Mouse (Mus musculus): ENCODE data around the gene Icmt.
A peak's percentile ranks its signal among the peaks of the same experiment; 100 is the strongest.

Gene Icmt

DNA sequence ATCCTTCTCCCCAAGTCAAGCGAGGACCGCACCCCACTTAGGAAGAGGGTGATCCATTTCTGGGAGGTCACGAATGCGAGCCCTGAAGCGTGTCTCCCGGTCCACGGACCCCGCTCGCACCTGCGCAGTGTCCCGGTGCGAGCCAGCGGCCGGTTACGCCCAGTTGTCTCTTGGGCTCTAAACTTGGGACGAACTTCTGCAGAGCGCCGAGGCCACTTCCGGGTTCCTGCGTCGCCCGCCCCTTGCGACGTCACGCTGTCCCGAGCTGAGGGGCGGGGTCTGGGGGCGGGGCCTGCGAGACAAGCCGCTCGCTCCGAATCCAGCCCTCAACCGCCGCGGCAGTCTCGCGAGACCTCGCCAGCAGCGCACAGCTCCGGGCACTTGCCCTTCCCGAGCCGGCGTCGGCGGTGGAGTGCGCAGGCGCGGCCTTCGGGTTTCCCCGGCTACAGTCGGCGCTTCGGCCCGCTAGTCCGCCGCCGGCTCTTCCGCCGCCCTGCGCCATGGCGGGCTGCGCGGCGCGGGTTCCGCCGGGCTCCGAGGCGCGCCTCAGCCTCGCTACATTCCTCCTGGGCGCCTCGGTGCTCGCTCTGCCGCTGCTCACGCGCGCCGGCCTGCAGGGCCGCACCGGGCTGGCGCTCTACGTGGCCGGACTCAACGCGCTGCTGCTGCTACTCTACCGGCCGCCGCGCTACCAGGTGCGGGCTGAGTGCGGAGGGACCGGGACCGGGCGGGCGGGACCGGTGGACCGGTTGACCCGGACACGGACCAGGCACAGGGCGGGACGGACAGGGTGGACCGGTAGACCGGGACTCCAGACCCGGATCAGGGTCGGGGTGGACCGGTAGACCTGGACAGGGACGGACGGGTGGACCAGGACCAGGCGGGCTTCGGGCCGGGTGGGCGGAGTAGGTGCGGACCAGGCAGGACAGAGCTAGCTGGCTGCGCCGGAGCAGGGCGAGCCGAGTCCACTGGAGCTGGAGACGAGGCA, at the start of gene Icmt:
Icmt (plus strand) TSS at position 354 of the 988 bp plus-strand sequence.
- DNase-seq (ENCODE audit: low read depth, low spot score) = peak; percentile 98

DNA sequence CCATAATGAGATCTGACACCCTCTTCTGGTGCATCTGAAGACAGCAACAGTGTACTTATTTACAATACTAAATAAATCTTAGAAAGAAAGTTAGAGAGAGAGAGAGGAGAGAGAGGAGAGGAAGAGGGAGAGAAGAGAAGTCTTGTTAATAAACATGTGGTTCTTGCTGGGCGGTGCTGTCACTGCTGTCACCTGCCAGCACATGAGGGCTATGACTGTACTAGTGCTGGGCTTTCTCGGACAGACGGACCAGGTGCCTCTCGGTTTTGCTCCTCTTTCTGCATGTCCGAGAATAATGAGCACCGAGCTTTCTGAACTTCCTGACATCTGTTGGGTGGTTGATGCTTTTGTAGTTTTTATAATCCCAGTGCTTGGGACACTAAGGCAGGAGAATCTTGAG, 46.4 kb upstream of the Icmt start:
- DNase-seq (ENCODE audit: low read depth, low spot score) = no peak

DNA sequence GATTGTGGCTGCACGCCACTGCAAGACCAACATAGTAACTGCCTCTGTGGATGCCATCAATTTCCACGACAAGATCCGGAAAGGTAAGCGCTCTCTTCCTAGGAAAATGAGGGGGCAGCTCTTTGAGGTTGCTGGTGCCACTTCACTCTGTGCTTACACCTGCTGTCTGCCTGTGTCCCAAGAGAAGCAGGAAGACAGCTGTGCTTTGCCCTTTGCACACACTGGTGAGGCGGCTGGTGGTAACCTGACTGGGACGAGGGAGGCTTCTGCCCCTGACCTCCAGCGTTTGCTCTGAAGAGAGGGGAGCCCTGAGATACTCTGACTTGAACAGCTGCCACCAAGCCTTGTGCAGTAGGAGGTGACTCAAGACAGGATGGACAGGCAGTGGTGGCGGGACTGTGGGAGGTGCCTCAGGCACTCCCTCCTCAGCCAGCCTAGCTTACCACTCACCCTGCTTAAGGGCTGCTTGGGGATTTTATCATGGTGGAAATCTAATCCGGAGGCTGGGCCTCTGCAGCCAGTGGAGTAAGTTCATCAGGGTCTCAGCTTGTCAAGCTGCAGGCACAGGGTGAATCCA, 43.8 kb upstream of the Icmt start:
- no peak for DNase-seq (ENCODE audit: low read depth, low spot score)

DNA sequence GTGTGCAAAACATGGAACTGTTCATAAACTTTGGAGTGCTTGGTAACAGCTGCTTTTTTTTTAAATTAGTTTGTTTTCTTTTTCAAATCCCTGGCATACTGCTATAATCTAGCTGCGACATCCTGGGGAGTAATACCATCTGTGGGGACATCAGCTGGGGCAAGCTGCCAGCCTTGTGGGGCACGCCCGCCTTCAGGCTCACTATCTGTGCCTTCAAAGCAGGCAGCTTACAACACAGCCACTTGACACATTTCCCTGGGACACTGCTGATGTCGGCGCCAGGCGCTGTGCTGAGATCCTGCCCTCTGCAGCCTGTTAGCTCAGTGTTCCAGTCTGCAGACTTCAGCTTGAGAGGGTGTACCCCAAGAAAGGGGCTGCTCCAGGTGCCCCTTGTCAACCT, 40.0 kb upstream of the Icmt start:
- no peak for DNase-seq (ENCODE audit: low read depth, low spot score)

DNA sequence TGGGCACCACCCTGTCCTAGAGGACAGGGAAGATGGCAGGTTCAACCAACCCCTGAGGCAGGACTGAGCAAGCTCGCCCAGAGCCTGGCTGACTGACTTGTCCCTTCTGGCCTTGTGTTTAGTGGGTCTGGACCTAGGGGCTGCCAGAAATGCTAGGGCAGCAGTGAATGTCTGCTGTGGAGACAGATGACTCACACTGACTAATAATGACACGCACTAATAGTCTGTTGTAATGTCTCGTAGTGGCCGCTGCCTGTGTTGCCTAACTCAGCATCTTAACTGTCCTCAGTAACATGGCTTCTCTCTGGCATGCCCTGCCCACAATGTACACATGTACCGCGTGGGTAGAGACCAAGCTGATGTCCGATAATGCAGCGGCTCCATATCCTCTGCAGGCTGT, 36.6 kb upstream of the Icmt start:
- DNase-seq (ENCODE audit: low read depth, low spot score) = no peak

DNA sequence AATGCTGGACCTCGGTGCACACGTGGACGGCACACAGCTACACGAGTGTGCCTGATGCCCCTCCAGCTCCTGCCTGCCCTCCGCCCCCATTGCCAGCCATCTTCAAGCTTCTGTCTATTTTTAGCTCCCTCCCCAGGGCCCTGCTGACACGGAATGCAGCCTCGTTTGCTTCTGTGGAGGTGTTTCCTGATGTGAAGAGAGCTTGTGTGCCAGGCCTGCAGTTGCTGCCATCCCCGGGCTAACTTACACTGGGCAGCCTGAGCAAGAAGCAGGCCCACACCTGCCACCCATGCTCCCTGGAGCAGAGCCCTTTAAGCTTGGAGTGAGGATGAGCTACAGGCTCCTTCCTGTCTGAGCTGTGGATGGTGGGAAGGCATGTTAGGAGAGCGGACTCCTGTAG, 34.8 kb upstream of the Icmt start:
- no peak for DNase-seq (ENCODE audit: low read depth, low spot score)

DNA sequence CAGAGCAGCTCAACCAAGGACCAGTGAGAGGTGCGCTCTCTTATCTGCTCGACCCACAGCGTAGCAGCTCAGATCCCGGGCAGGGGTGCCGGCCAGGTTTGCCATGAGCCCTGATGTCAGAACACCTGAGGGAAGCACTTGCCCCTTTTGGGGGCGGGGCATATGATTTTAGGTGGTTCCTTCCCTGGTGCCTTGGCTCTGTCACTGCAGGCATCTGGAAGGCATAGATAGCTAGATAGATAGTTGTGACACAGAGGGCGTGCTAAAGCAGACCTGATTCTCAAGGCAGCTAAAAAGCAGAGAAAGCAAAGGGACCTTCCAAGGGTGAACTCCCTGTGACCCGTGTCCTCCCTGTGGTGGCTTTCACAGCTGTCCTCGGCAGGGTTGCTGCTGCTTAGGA, 33.9 kb upstream of the Icmt start:
- DNase-seq (ENCODE audit: low read depth, low spot score) = no peak

DNA sequence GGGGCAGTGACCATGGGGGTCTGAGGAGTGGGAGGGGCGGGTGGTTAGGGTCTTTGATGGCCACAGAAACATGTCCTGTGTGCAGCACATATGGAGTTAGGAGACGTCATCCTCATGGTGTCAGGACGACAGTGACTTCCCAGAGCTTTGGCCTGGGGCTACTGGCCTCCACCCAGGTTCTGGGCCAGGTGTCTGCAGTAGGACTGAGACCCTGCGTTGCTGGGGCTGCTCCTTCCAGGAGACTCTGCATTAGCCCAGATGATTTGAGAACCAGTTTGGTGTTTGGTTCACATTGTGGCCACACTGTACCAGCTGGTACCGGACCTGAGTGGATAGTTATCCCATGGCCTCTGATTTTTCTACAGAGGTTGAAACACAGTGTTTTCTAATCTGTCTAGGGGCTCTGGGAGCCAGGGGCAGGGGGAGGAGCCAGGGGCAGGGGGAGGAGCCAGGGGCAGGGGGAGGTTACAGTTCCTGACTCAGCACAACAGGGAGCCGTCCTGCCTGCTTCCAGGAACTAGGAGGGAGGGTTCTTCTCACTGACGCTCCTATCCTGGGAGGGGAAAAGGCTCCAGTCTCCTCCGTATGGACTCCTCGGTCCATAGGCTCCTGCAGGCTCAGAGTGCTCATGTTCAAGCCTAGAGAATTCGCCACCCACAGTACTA, 33.4 kb upstream of the Icmt start:
- DNase-seq (ENCODE audit: low read depth, low spot score) = no peak

DNA sequence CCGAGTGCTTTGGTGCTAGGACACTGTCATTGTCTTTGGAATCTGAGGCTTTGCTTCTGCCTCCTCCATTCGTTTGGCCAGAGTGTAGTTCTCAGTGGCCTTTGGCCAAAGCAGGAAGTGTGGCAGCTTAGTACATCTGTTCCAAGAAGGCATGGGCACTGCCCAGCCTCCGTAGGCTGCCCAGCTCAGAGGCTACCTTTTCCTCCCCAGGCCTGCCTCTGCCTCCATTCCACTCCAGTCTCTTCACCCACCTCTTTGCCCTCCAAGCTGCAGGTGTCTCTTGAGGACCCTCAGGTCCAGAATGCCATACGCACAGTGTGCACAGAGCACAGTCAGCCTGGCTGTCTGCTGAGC, 32.9 kb upstream of the Icmt start:
- no peak for DNase-seq (ENCODE audit: low read depth, low spot score)

DNA sequence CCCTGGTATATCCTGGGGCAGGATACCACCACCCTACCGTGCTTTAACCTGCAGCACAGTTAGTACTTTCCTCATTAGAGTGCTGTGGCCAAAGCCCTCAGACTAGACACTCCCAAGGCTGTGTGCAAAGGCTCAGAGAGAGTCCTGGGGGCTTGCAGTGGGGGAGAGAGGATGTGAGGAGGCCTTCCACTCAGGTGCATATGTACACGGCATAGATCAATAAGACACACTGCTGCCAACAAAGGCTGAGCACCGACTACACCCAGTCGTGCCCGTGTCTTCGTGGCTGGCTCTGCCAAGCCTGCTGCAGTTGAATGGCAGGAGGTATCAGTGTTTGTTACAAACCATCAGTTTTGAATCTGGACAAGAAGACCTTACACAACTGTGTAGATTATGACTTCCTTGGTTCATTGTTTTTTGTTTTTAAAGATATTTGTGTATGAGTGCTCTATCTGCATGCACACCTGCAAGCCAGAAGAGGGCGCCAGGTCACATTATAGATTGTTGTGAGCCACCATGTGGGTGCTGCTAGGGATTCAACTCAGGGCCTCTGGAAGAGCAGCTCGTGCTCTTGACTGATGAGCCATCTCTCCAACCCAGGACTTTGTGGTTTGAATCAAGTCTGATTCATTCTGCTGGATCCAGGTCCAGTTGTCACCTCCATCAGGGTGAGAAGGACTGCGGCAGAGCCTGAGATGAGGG, 32.0 kb upstream of the Icmt start:
- no peak for DNase-seq (ENCODE audit: low read depth, low spot score)

DNA sequence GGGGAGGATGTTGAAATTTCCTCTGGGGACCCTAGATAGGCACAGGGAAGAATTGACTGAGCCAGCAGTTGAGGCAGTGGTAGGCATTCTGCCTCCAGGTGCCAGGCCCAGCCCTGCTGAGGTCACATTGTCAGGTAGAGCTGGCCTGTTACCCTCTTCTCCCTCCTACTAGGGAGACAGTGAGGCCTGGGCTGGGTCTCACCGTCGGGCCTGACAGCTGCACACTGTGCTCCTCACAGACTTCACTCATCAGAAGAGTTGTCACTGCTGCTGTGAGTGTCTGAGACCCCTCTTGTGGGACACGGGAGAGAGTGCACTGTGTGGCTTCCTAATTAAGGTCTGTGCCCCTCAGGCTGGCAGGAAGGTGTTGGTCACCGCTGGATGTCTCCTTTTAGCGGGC, 31.2 kb upstream of the Icmt start:
- no peak for DNase-seq (ENCODE audit: low read depth, low spot score)

DNA sequence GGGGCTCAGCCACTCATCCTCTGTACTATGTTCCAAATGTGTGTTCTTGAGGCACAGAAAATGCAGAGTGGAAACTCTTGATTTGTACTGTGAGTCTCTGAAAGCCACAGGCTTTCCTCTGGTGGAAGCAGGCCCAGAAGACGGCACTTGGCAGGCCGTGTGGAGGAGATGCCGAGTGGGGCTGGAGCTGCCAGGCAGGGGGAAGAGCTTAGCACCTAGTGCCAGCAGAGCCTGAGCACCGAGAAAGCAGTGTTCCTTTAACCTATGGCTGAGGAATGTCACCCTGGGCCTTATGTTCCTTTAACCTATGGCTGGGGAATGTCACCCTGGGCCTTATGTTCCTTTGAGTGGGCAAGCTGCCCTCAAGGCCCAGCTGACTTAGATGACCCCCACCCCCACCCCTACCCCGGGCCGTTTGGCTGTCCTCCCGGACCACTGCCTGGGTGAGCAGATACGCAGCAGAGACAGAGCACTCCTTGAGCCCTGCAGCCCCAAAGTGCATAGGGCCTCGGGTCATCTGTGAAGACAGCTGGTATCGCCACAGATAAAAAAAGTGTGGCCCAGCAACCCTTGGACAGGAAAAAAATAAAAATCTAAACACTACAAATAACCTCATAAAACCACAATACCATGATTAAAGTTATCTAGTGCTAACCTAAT, 30.7 kb upstream of the Icmt start:
- no peak for DNase-seq (ENCODE audit: low read depth, low spot score)

DNA sequence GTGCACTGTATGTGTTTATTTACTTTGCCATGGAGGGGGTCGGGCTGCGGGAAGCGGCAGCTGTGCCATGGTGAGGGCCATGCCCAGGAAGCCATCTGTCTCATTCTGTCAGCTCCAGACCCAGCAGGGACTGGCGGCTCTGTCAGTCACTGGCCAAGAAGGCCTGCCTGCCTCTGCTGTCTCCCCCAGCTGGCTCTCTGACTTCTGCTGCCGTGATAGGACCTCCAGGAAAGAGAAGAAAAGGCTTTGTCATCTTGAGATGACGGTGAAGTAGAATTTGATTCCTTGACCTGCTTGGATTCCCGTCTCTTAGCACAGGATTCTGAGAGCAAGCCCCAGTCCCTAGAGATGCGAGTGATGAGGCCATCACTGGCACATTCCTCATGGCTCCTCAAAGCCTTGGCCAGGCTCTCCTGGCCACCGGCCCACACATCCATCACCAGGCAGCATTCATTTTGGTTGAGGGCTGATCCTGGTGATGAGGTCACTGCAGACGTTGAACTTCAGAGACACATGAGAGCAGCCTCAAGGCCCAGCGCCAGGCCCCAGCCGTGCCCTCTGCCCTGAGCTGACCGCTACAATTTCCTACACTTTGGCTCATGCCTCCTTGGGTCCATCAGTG, 29.2 kb upstream of the Icmt start:
- DNase-seq (ENCODE audit: low read depth, low spot score) = no peak

DNA sequence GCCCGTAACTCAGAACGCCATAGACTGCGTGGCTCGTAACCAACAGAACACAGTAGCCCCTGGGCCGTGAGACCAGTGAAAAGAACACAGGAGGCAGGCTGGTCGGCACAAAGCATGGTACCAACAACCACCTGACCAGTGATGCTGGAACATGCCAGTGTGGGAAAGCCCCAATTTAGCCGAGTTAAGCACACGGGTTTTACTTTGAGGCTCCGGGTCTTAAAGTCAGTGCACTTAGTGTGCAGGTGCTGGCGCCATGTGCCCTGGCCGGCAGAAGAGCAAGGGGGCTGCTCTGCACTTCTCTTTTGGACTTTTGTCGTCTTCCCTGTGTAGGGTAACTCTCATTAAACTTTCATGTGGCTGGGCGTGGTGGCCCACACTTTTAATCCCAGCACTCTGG, 27.1 kb upstream of the Icmt start:
- DNase-seq (ENCODE audit: low read depth, low spot score) = no peak

DNA sequence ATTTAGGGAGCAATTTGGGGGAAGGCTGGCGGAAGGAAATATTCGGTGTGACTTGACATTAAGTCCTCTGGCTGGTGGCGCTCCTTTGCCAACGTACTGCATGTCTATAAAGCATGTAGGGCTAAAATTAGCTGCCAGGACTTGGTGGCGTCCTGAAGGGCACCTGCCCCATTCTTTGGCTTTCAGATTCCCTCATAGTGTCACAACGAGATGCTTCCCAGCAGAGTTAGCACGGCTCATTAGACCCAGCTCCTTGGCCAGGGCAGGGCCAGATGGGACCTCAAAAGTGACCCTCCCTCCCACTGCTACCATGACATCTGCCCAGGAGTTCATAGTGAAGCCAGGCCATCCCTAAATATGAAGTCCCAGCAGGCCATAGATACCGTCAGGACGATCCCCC, 26.4 kb upstream of the Icmt start:
- no peak for DNase-seq (ENCODE audit: low read depth, low spot score)

DNA sequence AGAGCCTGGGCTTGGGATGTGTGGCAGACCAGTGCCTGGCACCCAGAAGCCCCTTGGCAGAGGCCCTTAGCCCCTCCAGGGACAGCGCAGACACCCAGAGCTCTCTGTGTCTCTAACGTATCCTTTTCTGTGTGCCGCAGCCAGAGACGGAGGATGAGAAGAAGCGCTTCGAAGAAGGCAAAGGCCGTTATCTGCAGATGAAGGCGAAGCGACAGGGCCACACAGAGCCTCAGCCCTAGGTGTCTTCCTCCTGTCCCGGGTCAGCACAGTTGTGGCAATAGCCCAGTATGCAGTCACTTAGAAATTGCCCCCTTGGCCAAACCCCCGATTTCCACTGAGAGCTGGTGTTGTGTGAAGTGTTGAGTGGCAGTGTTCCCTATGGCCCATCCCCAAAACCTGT, 25.7 kb upstream of the Icmt start:
- no peak for DNase-seq (ENCODE audit: low read depth, low spot score)

DNA sequence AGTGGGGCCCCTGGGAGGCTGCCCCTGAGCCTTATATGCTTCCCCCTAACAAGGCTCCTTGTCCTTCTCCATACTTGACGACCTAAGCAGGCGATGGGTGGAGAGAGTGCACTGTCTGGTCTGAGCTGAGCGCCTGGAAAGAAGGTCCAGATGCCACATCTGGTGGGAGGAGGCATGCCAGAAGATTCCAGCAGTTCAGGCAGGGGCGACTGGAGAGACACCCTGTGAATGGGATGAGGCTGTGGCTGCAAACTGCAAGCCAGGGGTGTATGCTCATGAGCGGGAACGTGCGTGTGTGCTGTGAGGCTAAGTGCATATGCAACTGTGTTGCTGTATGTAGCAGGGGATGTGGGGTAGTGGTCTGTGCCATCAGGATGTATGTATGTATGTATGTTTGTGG, 25.0 kb upstream of the Icmt start:
- no peak for DNase-seq (ENCODE audit: low read depth, low spot score)

DNA sequence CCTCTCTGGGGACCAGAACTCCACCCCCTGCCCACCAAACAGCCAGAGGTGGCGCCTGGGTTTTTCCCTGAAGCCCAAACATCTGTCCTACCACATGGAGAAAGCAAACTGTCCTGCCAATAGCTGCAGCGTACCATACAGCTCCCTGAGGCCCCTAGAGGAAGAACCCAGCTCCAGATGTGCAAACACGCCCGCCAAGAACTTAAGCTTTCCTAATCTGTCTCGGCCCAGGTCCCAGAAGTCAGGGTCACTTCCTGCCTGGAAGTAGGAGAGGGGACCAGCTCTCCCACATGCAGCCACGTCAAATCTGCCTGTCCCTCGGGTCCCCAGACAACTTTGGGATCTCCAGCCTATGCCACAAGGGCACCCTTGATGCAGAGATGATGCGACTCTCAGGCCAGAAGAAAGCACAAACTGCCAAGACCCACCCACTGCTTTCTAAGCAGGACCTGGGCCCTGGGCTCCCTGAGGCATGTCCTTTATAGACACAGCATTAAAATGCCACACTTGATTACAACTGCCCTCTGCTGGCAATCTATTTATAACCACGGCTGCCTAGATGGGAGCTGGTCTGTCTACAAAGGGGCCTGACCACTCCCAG, 24.5 kb upstream of the Icmt start:
- DNase-seq (ENCODE audit: low read depth, low spot score) = no peak

DNA sequence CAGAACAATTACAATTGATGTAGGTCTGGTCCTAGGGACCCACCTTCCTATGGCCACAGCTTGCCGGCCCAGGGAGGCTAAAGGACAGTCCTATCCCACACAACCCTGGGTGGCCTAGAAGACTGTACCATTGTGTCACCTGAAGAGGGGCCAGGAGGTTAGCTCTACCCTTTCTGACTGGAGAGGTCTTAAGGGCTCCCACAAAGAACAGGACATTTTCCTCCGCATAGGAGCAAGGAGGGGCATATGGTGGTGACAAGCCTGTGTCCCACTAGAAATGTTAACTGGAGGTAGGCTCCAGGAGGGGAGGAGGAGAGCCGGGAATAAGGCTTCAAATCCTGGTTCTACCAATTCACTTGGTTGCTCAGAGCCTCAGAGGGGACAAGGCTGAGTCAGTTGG, 23.8 kb upstream of the Icmt start:
- no peak for DNase-seq (ENCODE audit: low read depth, low spot score)

DNA sequence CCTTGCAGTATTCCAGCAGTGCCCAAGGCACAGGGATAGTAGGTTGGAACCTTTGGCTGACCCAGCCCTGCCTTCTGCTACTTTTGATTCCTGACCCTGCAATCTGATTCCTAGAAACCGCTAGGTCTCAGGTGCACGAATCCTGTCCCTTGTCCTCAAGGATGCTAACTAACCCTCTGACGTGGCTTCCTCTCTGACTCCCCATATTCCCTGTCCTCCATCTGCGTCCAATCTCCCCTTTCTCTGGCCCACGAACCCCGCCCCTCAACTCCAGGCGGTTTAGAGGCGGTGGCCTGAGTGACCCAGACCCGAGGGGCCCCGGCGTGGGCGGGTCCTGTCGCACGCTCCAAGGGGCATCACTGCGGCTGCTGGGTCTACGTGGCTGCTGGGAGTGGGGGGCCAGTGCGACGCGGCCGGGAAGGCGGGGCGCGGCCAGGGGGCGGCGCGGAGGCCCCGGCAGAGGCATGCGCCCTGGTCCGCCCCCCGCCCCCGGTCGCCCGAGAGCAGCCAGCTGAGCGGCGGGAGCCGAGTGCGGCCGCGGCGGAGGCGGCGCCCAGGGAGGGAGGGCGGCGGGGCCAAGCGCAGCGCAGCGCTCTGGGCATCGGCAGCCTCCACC, 23.3 kb upstream of the Icmt start, which contains the start of gene Gpr153:
Gpr153 (plus strand) TSS at position 612 of the 616 bp plus-strand sequence.
- peak; percentile 54 for DNase-seq (ENCODE audit: low read depth, low spot score)

All from forelimb bud, embryonic 11.5 days (tissue).